Mouse (Mus musculus) inflammation-experienced regulatory T-cells, adult 16 weeks (primary cell): Measurements from ENCODE around the gene Prtn3. TPM values are rescaled to one million over a fixed set of nuclear protein-coding genes. Genes with fewer than 3 reads are reported as not detected.

ENCODE experiments used
- polyA plus RNA-seq: library from polyadenylated mRNA; unstranded; fragments of 100-300 nt; shearing (Covaris generic); gene quantifications from one replicate; pipeline ENCODE4 v1.2.1, GENCODE M21; 2017

Gene Prtn3
- not detected for polyA plus RNA-seq

DNA sequence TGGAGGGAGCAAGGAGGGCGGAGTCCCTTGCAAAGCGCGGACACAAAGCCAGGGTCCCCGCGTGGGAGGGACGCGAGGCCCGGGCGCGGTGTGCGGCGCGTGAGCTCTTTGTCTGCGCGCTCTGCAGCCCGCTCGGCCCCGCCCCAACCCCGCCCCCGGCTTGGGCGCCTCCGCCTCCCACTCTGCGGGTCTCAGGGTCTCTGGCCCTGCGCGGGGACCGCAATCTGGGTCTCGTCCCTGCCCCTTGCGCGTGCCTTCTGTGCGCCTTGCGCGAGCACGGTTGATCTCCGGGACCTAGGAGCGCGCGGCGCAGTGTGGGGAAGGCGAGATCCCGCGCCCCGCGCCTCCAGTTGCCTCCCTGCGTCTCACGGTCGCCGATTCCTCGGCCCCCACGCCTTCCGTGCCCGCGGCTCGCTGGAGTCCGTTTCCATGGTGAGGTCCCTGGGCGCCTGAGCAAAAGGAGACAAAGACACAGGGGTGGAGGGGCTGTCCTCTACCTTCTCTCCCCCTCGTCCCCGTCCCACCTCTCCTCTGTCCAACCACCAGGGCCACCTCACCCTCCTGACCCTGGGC, at the start of gene Prtn3, which contains the start of gene Plppr3:
Gene Prtn3 (plus strand): TSS at position 187 of the 573 bp plus-strand sequence.
Gene Plppr3 (minus strand): TSS at position 345 of the 573 bp plus-strand sequence.

DNA sequence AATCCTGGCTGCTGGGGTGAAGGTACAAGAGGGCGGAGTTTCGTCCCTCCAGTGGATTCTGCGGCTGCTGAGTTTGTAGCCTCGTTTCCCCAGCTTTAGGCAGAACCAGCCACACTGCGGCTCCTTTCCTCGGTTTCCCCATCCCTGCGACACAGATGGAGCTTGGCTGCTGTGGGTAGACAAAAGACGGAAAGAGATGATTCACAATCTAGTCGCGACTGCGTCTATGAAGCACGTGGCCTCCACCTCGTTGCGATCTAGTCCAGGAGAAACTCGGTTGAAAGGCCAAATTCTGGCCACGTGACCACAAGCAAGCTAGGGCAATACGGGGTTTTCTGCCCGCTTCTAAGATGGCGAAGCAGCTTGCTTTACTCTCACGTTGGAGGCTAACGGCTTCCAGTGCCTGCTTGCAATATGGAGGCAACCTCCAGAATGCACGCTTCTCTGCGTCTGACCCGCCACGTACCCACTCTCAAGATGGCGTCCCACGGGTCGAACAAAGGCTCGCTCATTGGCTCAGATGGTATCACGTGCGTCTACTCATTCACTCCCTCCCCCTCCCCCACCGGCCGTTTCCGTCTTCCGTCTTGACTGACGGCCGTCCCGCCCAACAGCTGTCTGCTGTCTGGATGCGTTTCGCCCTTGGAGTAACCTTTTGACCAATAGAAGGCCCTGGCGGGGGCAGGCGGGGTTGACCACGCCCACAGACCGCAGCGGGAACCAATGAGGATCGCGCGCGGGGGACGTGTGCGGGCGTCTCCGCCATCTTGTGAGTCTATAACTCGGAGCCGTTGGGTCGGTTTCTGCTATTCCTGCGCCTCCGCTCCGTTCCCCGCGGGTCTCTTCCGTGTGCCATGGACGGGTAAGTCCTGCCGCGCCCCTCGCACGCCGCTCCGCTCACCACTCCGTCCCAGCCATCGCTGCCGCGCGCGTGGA, 20.1 kb upstream of the Prtn3 start, which contains the start of gene Ptbp1:
Gene Ptbp1 (plus strand): TSS at position 568 of the 936 bp plus-strand sequence.

DNA sequence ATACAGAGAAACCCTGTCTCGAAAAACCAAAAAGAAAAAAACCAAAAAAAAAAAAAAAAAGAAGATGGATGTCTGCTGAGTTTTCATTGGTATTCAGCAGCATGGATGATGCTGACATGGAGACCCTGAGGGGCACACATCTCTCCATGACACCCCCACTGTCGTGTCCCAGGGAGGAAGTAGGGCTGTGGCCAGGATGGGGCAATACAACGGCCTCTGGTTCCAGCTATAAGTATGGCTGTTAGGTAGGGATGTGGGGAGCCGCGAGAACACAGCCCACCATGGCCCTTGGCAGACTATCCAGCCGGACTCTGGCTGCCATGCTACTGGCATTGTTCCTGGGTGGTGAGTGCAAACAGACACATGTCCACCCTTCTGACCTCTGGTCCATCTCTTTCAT, 11.8 kb downstream of the Prtn3 start, which contains the start of gene Elane:
Gene Elane (plus strand): TSS at position 194 of the 400 bp plus-strand sequence.

DNA sequence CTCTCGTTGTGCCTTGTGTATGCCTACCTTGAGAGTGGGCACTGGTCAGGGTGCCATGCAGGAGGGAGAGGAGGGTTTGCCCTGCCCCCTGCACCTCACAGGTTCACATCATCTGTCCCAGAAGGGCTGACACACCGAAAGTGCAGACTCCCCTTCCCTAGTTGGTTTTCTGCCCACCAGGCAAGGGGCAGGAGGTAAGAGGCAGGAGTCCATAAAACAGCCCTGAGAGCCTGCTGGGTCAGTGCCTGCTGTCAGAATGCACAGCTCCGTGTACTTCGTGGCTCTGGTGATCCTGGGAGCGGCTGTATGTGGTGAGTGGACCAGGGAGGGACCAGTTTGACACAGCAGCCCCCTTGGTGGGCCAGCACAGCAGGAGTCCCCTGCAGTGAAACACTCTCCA, 16.4 kb downstream of the Prtn3 start, which contains the start of gene Cfd:
Gene Cfd (plus strand): TSS at position 184 of the 400 bp plus-strand sequence.

DNA sequence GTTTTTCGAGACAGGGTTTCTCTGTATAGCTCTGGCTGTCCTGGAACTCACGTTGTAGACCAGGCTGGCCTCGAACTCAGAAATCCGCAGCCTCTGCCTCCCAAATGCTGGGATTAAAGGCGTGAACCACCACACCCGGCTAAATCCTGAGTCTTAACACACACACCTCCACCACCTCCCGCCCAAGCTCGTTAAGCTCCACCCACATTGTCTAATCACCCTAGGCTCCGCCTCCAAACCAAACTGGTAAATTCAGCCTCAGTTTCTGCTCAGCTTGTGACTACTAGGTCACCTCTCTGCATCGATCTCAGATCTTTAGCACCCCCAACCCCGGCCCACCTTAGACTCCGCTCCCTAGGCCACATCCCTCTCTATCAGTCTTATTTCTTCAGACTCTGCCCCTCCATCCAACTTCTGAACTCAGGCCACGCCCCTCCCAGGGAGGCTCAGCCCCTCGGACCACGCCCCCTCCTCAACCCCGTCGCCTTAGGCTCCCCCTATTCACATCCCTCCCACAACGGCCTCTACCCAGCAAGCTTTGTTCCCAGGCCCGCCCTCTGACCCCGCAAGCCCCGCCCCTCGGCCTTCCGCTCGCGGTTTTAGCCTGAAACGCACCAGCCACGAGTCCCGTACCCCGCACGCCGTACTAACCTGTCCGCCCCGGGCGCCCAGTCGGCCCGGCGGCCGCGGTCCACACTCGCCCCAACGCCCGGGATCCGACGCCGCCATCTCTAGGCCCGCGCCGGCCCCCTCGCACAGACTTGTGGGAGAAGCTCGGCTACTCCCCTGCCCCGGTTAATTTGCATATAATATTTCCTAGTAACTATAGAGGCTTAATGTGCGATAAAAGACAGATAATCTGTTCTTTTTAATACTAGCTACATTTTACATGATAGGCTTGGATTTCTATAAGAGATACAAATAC, 34.2 kb downstream of the Prtn3 start, which contains the start of gene Med16:
Gene Med16 (minus strand): TSS at position 757 of the 925 bp plus-strand sequence.

DNA sequence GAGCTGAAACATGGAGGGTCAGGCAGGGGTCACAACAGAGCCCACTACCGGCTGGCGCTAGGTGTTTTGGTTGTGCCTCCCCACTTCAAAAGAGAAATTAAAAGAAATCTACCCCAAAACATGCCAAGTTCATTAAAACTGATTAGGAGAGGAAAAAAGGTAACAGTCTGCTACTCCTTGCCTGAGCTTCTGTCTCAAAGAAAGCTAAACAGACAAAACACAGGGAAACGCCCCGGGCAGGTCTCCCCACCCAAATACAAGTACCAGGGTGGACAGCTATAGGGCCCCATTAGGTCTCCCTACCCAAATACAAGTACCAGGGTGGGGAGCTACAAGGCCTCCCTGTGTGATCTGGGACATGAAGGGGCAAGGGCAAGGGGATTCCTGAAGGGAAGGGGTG, 36.3 kb downstream of the Prtn3 start, which contains the start of gene Gm26602:
Gene Gm26602 (plus strand): TSS at position 301 of the 400 bp plus-strand sequence.

DNA sequence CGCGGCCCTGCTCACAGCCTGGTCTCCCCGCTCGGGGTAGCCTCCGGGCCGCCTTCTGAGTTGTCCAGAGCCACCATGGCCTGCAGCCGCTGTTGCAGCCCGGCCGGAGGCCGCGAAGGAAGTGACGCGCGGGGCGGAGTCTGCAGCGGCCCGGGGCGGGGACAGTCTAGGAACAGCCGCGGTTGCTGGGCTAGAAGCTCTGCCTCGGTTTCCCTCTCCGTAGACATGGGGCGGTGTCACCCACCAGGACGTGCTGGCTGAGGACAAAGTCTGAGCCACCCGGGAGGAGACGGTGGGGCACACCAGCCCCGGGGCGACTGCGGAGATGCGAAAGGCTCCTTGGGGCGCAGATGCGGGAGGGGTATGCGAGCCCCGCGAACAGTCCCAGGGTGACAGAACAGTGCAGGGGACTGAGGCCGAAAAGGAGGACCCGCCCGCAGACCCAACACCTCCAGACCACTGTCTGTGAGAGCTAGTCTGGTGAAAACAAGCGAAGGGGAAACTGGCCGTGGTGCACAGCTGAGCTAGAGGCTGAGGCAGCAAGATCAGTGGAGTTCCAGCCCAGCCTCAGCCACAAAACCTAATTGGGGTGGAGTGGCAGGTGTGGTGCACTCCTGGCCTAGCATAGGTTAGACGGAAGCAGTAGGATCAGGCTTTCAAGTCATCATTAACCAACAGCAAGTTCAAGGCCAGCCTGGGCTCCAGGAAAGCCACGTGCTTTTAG, 42.7 kb downstream of the Prtn3 start, which contains the start of gene Kiss1r:
Gene Kiss1r (plus strand): TSS at position 164 of the 724 bp plus-strand sequence.

DNA sequence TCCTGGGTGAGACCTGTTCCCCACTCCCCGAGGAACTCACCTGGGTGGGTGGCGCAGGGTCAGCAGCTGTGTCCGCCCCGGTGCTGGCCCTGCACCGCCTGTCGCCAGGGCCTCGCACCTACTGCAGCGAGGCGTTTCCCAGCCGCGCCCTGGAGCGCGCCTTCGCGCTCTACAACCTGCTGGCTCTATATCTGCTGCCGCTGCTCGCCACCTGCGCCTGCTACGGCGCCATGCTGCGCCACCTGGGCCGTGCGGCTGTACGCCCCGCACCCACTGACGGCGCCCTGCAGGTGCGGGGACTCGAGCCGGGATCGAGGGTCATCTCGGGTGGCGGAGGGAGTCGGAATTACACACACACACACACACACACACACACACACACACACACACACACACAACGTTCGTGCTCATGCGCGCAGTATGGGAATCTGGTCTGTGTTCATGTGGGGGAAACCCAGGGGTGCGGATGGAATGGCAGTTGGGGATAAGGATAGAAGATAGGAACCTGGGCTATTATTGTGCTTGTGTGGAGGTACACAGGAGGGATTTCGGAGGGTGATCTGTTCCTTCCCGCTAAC, 46.8 kb downstream of the Prtn3 start, which contains the start of gene R3hdm4:
Gene R3hdm4 (minus strand): TSS at position 251 of the 578 bp plus-strand sequence.

DNA sequence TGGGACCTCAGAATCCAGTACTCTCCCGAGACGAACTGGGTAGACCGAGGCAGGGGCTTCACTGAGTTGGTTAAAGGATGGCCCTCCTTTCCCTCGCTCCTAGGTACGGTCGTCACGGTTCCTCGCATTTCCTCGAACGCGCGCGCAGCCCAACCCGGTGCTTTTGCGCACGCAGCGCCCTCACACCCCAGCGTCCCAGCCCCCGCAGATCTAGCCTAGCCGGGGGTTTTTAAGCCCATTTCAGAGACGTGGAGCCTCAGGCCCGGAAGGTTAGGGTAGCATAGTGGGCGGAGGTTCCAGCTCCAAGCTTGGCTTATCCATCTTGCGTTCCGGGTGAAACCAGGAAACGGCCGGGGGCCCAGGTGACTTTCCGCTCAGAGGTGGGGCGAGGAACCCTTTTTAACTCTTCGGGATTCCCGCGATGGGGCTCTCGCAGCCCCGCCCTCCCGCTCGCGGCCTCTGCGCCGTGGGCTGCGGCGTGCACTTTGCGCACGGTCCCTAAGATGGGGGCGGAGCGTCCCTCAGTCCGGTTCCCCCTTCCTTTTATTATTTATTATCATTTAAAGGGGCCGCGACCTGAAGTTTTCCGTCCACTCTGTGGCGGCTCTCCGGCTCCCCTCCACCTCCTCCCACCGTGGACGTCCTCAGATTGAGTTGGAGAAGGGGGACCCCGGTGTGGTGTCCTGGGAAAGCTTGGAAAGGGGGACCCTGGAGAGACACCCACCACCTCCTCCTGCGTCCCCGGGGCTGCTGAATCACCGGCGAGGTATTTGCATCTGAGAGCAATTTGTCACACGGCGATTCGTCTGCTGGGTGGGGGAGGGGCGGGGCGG, 52.4 kb downstream of the Prtn3 start, which contains the start of gene Arid3a:
Gene Arid3a (plus strand): TSS at position 553 of the 833 bp plus-strand sequence.

Other genes starting within 250 kb of the Prtn3 start
- not detected for gene Shc2, start 236.6 kb upstream of the Prtn3 start, polyA plus RNA-seq
- gene Odf3l2, start 228.7 kb upstream of the Prtn3 start, polyA plus RNA-seq: not detected
- 0.65 TPM for gene Madcam1, start 209.9 kb upstream of the Prtn3 start, polyA plus RNA-seq
- gene Tpgs1, start 205.1 kb upstream of the Prtn3 start, polyA plus RNA-seq: 48.4 TPM
- 23.4 TPM for gene Cdc34, start 192.3 kb upstream of the Prtn3 start, polyA plus RNA-seq
- 1.0 TPM for gene Gzmm, start 185.5 kb upstream of the Prtn3 start, polyA plus RNA-seq
- 300 TPM for gene Bsg, start 170.0 kb upstream of the Prtn3 start, polyA plus RNA-seq
- not detected for gene Hcn2, start 157.8 kb upstream of the Prtn3 start, polyA plus RNA-seq
- 58.1 TPM for gene Polrmt, start 127.9 kb upstream of the Prtn3 start, polyA plus RNA-seq
- not detected for gene Fgf22, start 119.4 kb upstream of the Prtn3 start, polyA plus RNA-seq
- 8.7 TPM for gene Rnf126, start 107.5 kb upstream of the Prtn3 start, polyA plus RNA-seq
- gene Fstl3, start 97.2 kb upstream of the Prtn3 start, polyA plus RNA-seq: 0.68 TPM
- not detected for gene Prss57, start 83.5 kb upstream of the Prtn3 start, polyA plus RNA-seq
- gene Palm, start 80.9 kb upstream of the Prtn3 start, polyA plus RNA-seq: 0.30 TPM
- not detected for gene Misp, start 53.5 kb upstream of the Prtn3 start, polyA plus RNA-seq
- gene Ptbp1, start 20.0 kb upstream of the Prtn3 start, polyA plus RNA-seq: 375 TPM
- 4.9 TPM for gene Plppr3, start 158 bp downstream of the Prtn3 start, polyA plus RNA-seq
- not detected for gene Elane, start 11.8 kb downstream of the Prtn3 start, polyA plus RNA-seq
- not detected for gene Cfd, start 16.4 kb downstream of the Prtn3 start, polyA plus RNA-seq
- 31.2 TPM for gene Med16, start 34.4 kb downstream of the Prtn3 start, polyA plus RNA-seq
- gene Gm26602, start 36.4 kb downstream of the Prtn3 start, polyA plus RNA-seq: 11.2 TPM
- 0.39 TPM for gene Kiss1r, start 42.5 kb downstream of the Prtn3 start, polyA plus RNA-seq
- 217 TPM for gene R3hdm4, start 46.7 kb downstream of the Prtn3 start, polyA plus RNA-seq
- 9.9 TPM for gene Arid3a, start 52.6 kb downstream of the Prtn3 start, polyA plus RNA-seq
- gene Wdr18, start 85.7 kb downstream of the Prtn3 start, polyA plus RNA-seq: 83.7 TPM
- gene Grin3b, start 96.2 kb downstream of the Prtn3 start, polyA plus RNA-seq: not detected
- 5.5 TPM for gene Tmem259, start 109.9 kb downstream of the Prtn3 start, polyA plus RNA-seq
- gene Cnn2, start 114.1 kb downstream of the Prtn3 start, polyA plus RNA-seq: 1,187 TPM
- 71.9 TPM for gene Abca7, start 122.0 kb downstream of the Prtn3 start, polyA plus RNA-seq
- 974 TPM for gene Arhgap45, start 142.2 kb downstream of the Prtn3 start, polyA plus RNA-seq
- 210 TPM for gene Polr2e, start 165.3 kb downstream of the Prtn3 start, polyA plus RNA-seq
- 569 TPM for gene Gpx4, start 172.7 kb downstream of the Prtn3 start, polyA plus RNA-seq
- 84.3 TPM for gene Sbno2, start 231.1 kb downstream of the Prtn3 start, polyA plus RNA-seq
- 11.9 TPM for gene Stk11, start 241.3 kb downstream of the Prtn3 start, polyA plus RNA-seq